Mouse (Mus musculus) thymus, adult 2 months (tissue): ENCODE measurements around the gene Banf1. TPM values are rescaled to one million over a fixed set of nuclear protein-coding genes. Genes with fewer than 3 reads are reported as not detected.

Experiments used
- DNase-seq: peaks from one replicate; pipeline ENCODE4 v3.0.0; 2021
- H3K27ac ChIP-seq: fragments of 200-500 bp; 2 replicates; pipeline ENCODE4 v1.5.1; 2012; ENCODE audit warnings: low read length, control low read depth; ENCODE audit not compliant: control insufficient read depth, insufficient read depth
- H3K27me3 ChIP-seq: fragments of 200-500 bp; 2 replicates; pipeline ENCODE4 v1.6.1; 2012; ENCODE audit warnings: mild to moderate bottlenecking, low read length, moderate library complexity, mixed read lengths; ENCODE audit not compliant: control insufficient read depth, insufficient read depth
- H3K36me3 ChIP-seq: fragments of 200-500 bp; 2 replicates; pipeline ENCODE4 v1.6.1; 2012; ENCODE audit warnings: mild to moderate bottlenecking, low read length, moderate library complexity; ENCODE audit not compliant: control insufficient read depth, insufficient read depth
- H3K4me1 ChIP-seq: fragments of 200-500 bp; replicated peaks from 2 replicates; pipeline ENCODE4 v1.6.1; 2012; ENCODE audit warnings: low read length; ENCODE audit not compliant: control insufficient read depth, insufficient read depth
- H3K4me3 ChIP-seq: fragments of 200-500 bp; 2 replicates; pipeline ENCODE4 v1.5.1; 2012; ENCODE audit warnings: mild to moderate bottlenecking, low read length, control low read depth, moderate library complexity; ENCODE audit not compliant: control insufficient read depth, insufficient read depth
- CTCF ChIP-seq: fragments of 200-500 bp; IDR thresholded peaks from 2 replicates; pipeline ENCODE4 v1.5.1; 2012; ENCODE audit warnings: mild to moderate bottlenecking, control low read depth, low read length, moderate library complexity, borderline replicate concordance; ENCODE audit not compliant: control insufficient read depth, poor library complexity, insufficient read depth; ENCODE audit errors: extremely low read depth
- POLR2A ChIP-seq: fragments of 200-500 bp; IDR thresholded peaks from 2 replicates; pipeline ENCODE4 v1.6.1; 2012; ENCODE audit warnings: mild to moderate bottlenecking, low read length, control low read depth, moderate library complexity; ENCODE audit not compliant: control insufficient read depth, poor library complexity, insufficient read depth; ENCODE audit errors: extremely low read depth
- WGBS: fragments of 180-500 bp; shearing (Covaris S2); methylation state at CpG from one replicate; pipeline ENCODE4 v1.1.7; 2018; 5-methylcytosine and 5-hydroxymethylcytosine counted together
- polyA plus RNA-seq: library from polyadenylated mRNA; depleted of rRNA; stranded (reverse); fragments of >200 nt; gene quantifications from 2 replicates; pipeline ENCODE4 v1.2.3, GENCODE M21; 2012

The Banf1 gene
- polyA plus RNA-seq, 1 experiment: 314 TPM

GRCm38 (mm10) chr19:5392892-5393291, 25.9 kb upstream of the Banf1 start:
- H3K27me3 ChIP-seq: no peaks in the 10 kb centered on the region
- no peak for DNase-seq
- WGBS: 74% methylated on average over 4 of the region's 4 CpGs
- H3K4me1 ChIP-seq: peaks cover 15% of the 10 kb centered on the region
- H3K4me3 ChIP-seq: no peak overlapping the region
- TF ChIP-seq POLR2A: no peak
- H3K27ac ChIP-seq: no peak overlapping the region
- no peaks in the 10 kb centered on the region for H3K36me3 ChIP-seq

- Histone ChIP-seq H3K27ac (peak overlapping the region; percentile 94), H3K36me3 (no peaks in the 10 kb centered on the region), H3K4me3 (peak overlapping the region; percentile 0; the same call in 1 of the 2 replicates), H3K27me3 (no peaks in the 10 kb centered on the region), H3K4me1 (peaks cover 19% of the 10 kb centered on the region)
- peak; percentile 43 for DNase-seq
- 48% methylated on average over 8 of the region's 8 CpGs for WGBS
- TF ChIP-seq CTCF: no peak
- TF ChIP-seq POLR2A: no peak
These were observed 23.4 kb upstream of the Banf1 start for GRCm38 (mm10) chr19:5390416-5390815.

GRCm38 (mm10) chr19:5389647-5390046, 22.7 kb upstream of the Banf1 start:
- 2% methylated on average over 12 of the region's 12 CpGs for WGBS
- DNase-seq: peak; percentile 82
- Histone ChIP-seq H3K27me3 (no peaks in the 10 kb centered on the region), H3K36me3 (peaks cover 2% of the 10 kb centered on the region; the same call in 1 of the 2 replicates), H3K4me3 (peak overlapping the region; percentile 56), H3K4me1 (peaks cover 19% of the 10 kb centered on the region), H3K27ac (peak overlapping the region; percentile 94)
- 0 out of 2 replicates have a peak, but pooled peaks have one; percentile 10 for TF ChIP-seq CTCF
- peak; percentile 71; the same call in 1 of the 2 replicates for TF ChIP-seq POLR2A

- peak; percentile 94 for DNase-seq
- TF ChIP-seq POLR2A (peak; percentile 95), CTCF (0 out of 2 replicates have a peak, but pooled peaks have one; percentile 26)
- WGBS: under 1% methylated on average over 43 of the region's 43 CpGs
- peak within 1 kb of the TSS; percentile 88 for H3K4me3 ChIP-seq
- peak within 1 kb of the TSS; percentile 94 for H3K27ac ChIP-seq
- H3K4me1 ChIP-seq: peaks cover 19% of the 10 kb centered on the region
- no peaks in the 10 kb centered on the region for H3K27me3 ChIP-seq
- H3K36me3 ChIP-seq: peaks cover 11% of the 10 kb centered on the region
These were observed 21.7 kb upstream of the Banf1 start, which contains the start of gene Sart1 for GRCm38 (mm10) chr19:5388588-5389242. TSS of gene Sart1 (minus strand) at chr19:5388703.

- under 1% methylated on average over 43 of the region's 43 CpGs for WGBS
- H3K4me3 ChIP-seq: peak overlapping the region; percentile 88
- H3K27me3 ChIP-seq: no peaks in the 10 kb centered on the region
- TF ChIP-seq CTCF (no peak), POLR2A (no peak)
- peaks cover 19% of the 10 kb centered on the region for H3K4me1 ChIP-seq
- H3K36me3 ChIP-seq: peaks cover 18% of the 10 kb centered on the region
- no peak overlapping the region for H3K27ac ChIP-seq
- no peak for DNase-seq
These were observed 21.1 kb upstream of the Banf1 start for GRCm38 (mm10) chr19:5388011-5388441.

- Histone ChIP-seq H3K27ac (no peak overlapping the region), H3K27me3 (no peaks in the 10 kb centered on the region), H3K4me1 (peaks cover 8% of the 10 kb centered on the region), H3K36me3 (peaks cover 51% of the 10 kb centered on the region), H3K4me3 (no peak overlapping the region)
- no peak for DNase-seq
- TF ChIP-seq POLR2A (no peak), CTCF (no peak)
- 97% methylated on average over 8 of the region's 8 CpGs for WGBS
These were observed 17.7 kb upstream of the Banf1 start for GRCm38 (mm10) chr19:5384715-5385114.
